Mouse (Mus musculus) lung, embryonic 15.5 days (tissue): ENCODE measurements at regions not wholly inside any gene's neighbourhood (a gene's known extent, or its start where the extent isn't known, plus 50 kb on each side); places are given as distances from the start of the nearest gene placed in this dataset.
A peak's percentile ranks its signal among the peaks of the same experiment; 100 is the strongest.

Source experiments
- ATAC-seq: fragments of 200-750 bp; cut with Nextera tagmentation; 2 replicates; pipeline ENCODE4 v1.8.0; 2017; ENCODE audit warnings: moderate number of reproducible peaks, borderline replicate concordance; ENCODE audit not compliant: low FRiP score, low TSS enrichment; ENCODE audit errors: extremely low read depth
- H3K27ac ChIP-seq: fragments of 300-500 bp; sonication (generic); 2 replicates; pipeline ENCODE4 v1.5.1; 2015; ENCODE audit warnings: moderate library complexity, mild to moderate bottlenecking, inconsistent platforms
- H3K27me3 ChIP-seq: fragments of 300-500 bp; sonication (generic); 2 replicates; pipeline ENCODE4 v1.6.1; 2015; ENCODE audit warnings: inconsistent platforms
- H3K36me3 ChIP-seq: fragments of 300-500 bp; sonication (generic); 2 replicates; pipeline ENCODE4 v1.6.1; 2015; ENCODE audit warnings: inconsistent platforms
- H3K4me1 ChIP-seq: fragments of 300-500 bp; sonication (generic); 2 replicates; pipeline ENCODE4 v1.6.1; 2015; ENCODE audit warnings: inconsistent platforms
- H3K4me2 ChIP-seq: fragments of 300-500 bp; sonication (generic); 2 replicates; pipeline ENCODE4 v1.6.1; 2015; ENCODE audit warnings: inconsistent platforms, mild to moderate bottlenecking, moderate library complexity
- H3K4me3 ChIP-seq: fragments of 300-500 bp; sonication (generic); 2 replicates; pipeline ENCODE4 v1.5.1; 2015; ENCODE audit warnings: mild to moderate bottlenecking, inconsistent platforms
- H3K9ac ChIP-seq: fragments of 300-500 bp; sonication (generic); 2 replicates; pipeline ENCODE4 v1.6.1; 2015; ENCODE audit warnings: inconsistent platforms
- H3K9me3 ChIP-seq: fragments of 300-500 bp; sonication (generic); 2 replicates; pipeline ENCODE4 v1.6.1; 2016; ENCODE audit warnings: inconsistent platforms
- WGBS: fragments of 180-500 bp; shearing (Covaris S2); methylation state at CpG from one replicate; pipeline ENCODE4 v1.1.7; 2015; 5-methylcytosine and 5-hydroxymethylcytosine counted together

DNA sequence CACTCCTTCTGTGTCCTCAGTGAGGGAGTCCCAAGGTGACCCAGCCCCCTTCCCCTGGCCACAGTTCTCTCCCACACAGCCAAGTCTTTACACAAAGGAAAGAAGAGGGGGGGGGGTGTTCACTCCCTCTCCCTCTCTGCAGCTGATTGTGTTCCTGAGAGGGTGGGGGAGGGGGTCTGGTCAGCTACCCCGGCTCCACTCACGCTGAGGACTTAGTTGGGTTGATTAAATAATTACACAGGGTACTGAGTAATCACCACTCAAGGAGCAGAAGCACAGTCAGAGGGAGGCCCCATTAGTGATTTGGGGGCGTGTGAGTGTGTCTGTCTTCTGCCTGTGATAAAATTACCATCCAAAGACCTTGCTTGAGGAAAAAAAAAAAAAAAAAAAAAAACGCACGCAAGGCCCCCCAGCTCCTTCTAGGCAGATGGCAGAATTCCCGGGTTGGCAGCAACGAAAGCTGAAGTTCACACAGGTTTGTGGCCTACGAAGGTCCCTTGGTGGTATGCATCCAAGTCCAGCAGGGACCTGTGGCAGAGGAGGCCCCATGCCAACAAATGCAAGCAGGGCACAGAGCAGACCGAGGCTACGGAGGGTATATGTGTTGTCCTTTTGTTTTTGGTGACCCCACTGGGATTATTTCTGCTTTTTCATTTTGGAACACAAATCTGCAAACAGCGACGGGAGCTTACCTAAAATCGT is 55.3 kb upstream of the Top1 start:
- ATAC-seq, result peak; percentile 66; the same call in 1 of the 2 replicates
- Histone ChIP-seq H3K4me1 (peaks cover 15% of the 10 kb centered on the region; the same call in 1 of the 2 replicates), H3K9me3 (no peaks in the 10 kb centered on the region), H3K36me3 (no peaks in the 10 kb centered on the region), H3K27ac (no peak overlapping the region), H3K4me2 (peak overlapping the region; percentile 25), H3K9ac (no peak overlapping the region), H3K4me3 (no peak overlapping the region), H3K27me3 (peaks cover 3% of the 10 kb centered on the region; the same call in 1 of the 2 replicates)
- WGBS, result 24% methylated on average over 13 of the region's 13 CpGs

DNA sequence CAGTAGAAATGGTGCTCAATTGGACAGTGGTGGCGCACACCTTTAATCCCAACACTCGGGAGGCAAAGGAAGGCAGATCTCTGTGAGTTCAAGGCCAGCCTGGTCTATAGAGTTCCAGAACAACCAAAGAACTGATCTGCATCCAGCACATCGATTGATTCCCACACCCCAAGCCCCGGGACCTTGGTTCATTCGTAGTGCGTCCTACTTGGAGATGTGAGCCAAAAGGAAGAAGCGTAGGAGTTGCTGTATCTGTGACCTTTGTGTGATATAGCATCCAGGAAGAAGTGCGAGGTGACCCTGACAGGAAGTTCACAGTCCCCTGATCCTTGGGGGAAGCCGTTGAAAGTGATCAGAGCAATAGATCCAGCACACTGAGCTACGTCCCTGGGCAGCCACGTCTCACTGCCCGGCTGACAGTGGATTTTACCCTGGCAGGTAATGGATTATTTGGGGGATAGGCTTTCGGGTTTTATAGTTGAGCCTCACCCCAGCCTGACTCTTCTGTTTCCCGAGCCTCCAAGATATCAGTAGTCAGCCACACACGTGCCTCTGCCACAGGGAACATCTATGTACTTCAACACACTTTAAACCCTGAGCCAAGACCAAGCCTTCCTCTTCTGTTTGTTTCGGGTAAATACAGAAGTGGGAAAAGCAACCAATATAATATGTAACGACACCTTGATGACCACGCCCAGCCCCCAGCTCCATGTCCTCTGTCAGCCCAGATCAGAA is 54.1 kb upstream of the Top1 start:
- peaks cover 15% of the 10 kb centered on the region; the same call in 1 of the 2 replicates for H3K4me1 ChIP-seq
- H3K27me3 ChIP-seq, result no peaks in the 10 kb centered on the region
- WGBS, result 64% methylated on average over 18 of the region's 18 CpGs
- no peaks in the 10 kb centered on the region for H3K36me3 ChIP-seq
- no peak overlapping the region for H3K9ac ChIP-seq
- no peaks in the 10 kb centered on the region for H3K9me3 ChIP-seq
- H3K4me2 ChIP-seq, result no peak overlapping the region
- ATAC-seq, result no peak
- no peak overlapping the region for H3K4me3 ChIP-seq
- H3K27ac ChIP-seq, result no peak overlapping the region

DNA sequence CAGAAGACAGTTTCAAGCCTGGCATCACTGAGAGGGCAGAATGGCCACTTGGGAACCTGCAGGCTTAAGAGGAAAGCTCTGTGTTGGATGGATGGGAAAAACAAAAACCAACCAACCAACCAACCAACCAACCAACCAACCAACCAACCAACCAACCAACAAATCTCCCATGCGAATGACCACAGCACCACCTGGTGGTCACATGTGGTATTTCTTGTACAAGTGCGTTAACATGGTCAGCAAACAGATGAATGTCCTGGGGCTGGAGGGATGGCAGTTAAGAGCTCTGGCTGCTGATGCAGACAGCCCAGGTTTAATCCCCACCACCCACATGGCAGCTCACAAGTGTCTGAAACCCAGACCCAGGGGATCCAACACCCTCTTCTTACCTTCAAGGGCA is 52.7 kb upstream of the Top1 start:
- H3K36me3 ChIP-seq, result no peaks in the 10 kb centered on the region
- no peak for ATAC-seq
- H3K4me3 ChIP-seq, result no peak overlapping the region
- H3K4me1 ChIP-seq, result peaks cover 15% of the 10 kb centered on the region; the same call in 1 of the 2 replicates
- no peak overlapping the region for H3K9ac ChIP-seq
- no peak overlapping the region for H3K4me2 ChIP-seq
- H3K9me3 ChIP-seq, result no peaks in the 10 kb centered on the region
- WGBS, result 4% methylated on average over 2 of the region's 2 CpGs
- H3K27me3 ChIP-seq, result no peaks in the 10 kb centered on the region
- no peak overlapping the region for H3K27ac ChIP-seq
